Mouse (Mus musculus): Measurements from ENCODE around the gene Arhgef10l. TPM values are rescaled to one million over a fixed set of nuclear protein-coding genes. Genes with fewer than 3 reads are reported as not detected.

The Arhgef10l gene
- polyA plus RNA-seq, 2 experiments, result 2.4 to 2.5 TPM

DNA sequence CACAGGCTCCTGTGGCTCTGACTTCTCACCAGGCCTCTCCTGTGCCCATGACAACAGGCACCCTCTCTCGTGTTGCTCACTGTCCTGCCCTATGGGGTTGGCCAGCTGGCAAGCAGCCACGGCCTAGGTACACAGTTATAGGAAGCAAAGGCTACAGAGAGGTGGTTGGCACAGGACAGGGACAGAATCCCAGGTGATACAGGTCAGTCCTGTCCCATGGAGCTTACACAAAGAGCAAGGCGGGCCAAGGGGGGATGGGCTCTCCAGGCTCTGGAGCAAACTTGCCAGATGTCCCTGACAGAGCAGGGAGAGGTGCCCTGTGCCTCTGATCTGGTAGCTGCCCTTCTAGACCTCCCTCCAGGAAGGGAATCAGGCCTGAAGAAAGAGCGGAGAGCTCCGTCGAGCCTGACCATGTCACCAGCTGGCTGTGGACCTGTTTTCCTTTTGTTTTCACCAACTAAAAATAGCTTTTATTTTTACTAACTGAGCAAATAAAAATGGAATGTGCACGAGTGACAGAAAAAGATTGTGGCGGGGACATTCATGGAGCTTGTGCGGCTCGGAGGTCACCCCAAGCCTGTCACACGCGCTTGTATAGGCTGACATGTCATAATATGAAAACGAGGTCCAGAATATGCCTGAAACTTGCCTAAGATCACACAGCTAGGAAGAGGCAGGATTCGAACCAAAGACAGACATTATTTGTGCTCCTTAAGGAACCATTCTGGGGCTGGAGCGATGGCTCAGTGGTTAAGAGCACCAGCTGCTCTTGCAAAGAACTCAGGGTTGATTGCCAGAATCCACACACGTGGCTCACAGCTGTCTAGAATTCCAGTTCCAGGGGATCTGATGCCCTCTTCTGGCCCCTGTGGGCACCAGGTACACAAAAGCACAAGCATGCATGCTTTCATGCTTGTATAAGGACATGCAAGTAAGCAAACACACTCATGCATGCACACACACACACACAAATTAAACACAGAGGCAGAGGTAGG, 48.1 kb downstream of the Arhgef10l start:
- Histone ChIP-seq H3K4me3 (ENCODE audit: insufficient read depth in 1 of 2, low read depth in 2 of 2, low read length in 2 of 2) (no peak overlapping the region), H3K9me3 (ENCODE audit: control insufficient read depth, low read length) (no peaks in the 10 kb centered on the region), H3K27ac (no peak overlapping the region), H3K36me3 (replicated peaks; ENCODE audit: control insufficient read depth, insufficient read depth, low read depth) (no peaks in the 10 kb centered on the region), H3K4me2 (ENCODE audit: low read depth) (no peak overlapping the region), H3K27me3 (ENCODE audit: control insufficient read depth, insufficient read depth, low read length) (no peaks in the 10 kb centered on the region), H3K4me1 (replicated peaks; ENCODE audit: control insufficient read depth in 2 of 2, insufficient read depth in 2 of 2, low read length in 1 of 2) (peaks cover 0 to 9% of the 10 kb centered on the region in 2 experiments; a peak in 1 of 4 replicates), H3K9ac (replicated peaks) (no peak overlapping the region)
- DNase-seq (ENCODE audit: low read depth in 3 of 3, low spot score in 3 of 3) (no peak), ATAC-seq (ENCODE audit: insufficient read depth) (peak; percentile 34; the same call in 1 of the 2 replicates)
- 62% methylated on average over 16 of the region's 16 CpGs for WGBS (ENCODE audit: insufficient replicate concordance)
- peak; percentile 29; the same call in 1 of the 2 replicates for TF ChIP-seq CTCF (IDR thresholded peaks at IDR 0.05; ENCODE audit: low read depth)
- no peak for TF ChIP-seq EP300 (IDR thresholded peaks at IDR 0.05; ENCODE audit: low read depth)

GRCm38 (mm10) chr4:140616894-140617293, 48.9 kb downstream of the Arhgef10l start:
- DNase-seq (ENCODE audit: low read depth in 3 of 3, low spot score in 3 of 3), result no peak
- peak; percentile 22; the same call in 1 of the 2 replicates for ATAC-seq (ENCODE audit: insufficient read depth)
- Histone ChIP-seq H3K27me3 (ENCODE audit: control insufficient read depth, insufficient read depth, low read length) (no peaks in the 10 kb centered on the region), H3K4me2 (ENCODE audit: low read depth) (no peak overlapping the region), H3K9me3 (ENCODE audit: control insufficient read depth, low read length) (no peaks in the 10 kb centered on the region), H3K9ac (replicated peaks) (no peak overlapping the region), H3K36me3 (replicated peaks; ENCODE audit: control insufficient read depth, insufficient read depth, low read depth) (no peaks in the 10 kb centered on the region), H3K4me1 (replicated peaks; ENCODE audit: control insufficient read depth in 2 of 2, insufficient read depth in 2 of 2, low read length in 1 of 2) (peaks cover 0 to 8% of the 10 kb centered on the region in 2 experiments; a peak in 1 of 4 replicates), H3K27ac (no peak overlapping the region), H3K4me3 (ENCODE audit: insufficient read depth in 1 of 2, low read depth in 2 of 2, low read length in 2 of 2) (no peak overlapping the region)
- TF ChIP-seq CTCF (IDR thresholded peaks at IDR 0.05; ENCODE audit: low read depth) (no peak), EP300 (IDR thresholded peaks at IDR 0.05; ENCODE audit: low read depth) (no peak)
- WGBS (ENCODE audit: insufficient replicate concordance), result 73% methylated on average over 11 of the region's 11 CpGs

- H3K4me1 ChIP-seq (replicated peaks; ENCODE audit: control insufficient read depth in 2 of 2, insufficient read depth in 2 of 2, low read length in 1 of 2), result peaks cover 0 to 8% of the 10 kb centered on the region in 2 experiments; a peak in 1 of 4 replicates
- no peak overlapping the region for H3K27ac ChIP-seq
- H3K4me2 ChIP-seq (ENCODE audit: low read depth), result no peak overlapping the region
- no peak overlapping the region for H3K9ac ChIP-seq (replicated peaks)
- H3K9me3 ChIP-seq (ENCODE audit: control insufficient read depth, low read length), result no peaks in the 10 kb centered on the region
- DNase-seq (ENCODE audit: low read depth in 3 of 3, low spot score in 3 of 3) (no peak), ATAC-seq (ENCODE audit: insufficient read depth) (no peak)
- no peaks in the 10 kb centered on the region for H3K27me3 ChIP-seq (ENCODE audit: control insufficient read depth, insufficient read depth, low read length)
- H3K36me3 ChIP-seq (replicated peaks; ENCODE audit: control insufficient read depth, insufficient read depth, low read depth), result no peaks in the 10 kb centered on the region
- 53% methylated on average over 7 of the region's 7 CpGs for WGBS (ENCODE audit: insufficient replicate concordance)
- no peak for TF ChIP-seq CTCF (IDR thresholded peaks at IDR 0.05; ENCODE audit: low read depth)
- no peak for TF ChIP-seq EP300 (IDR thresholded peaks at IDR 0.05; ENCODE audit: low read depth)
- H3K4me3 ChIP-seq (ENCODE audit: insufficient read depth in 1 of 2, low read depth in 2 of 2, low read length in 2 of 2), result no peak overlapping the region
Observed at GRCm38 (mm10) chr4:140616196-140616595, 49.6 kb downstream of the Arhgef10l start.

GRCm38 (mm10) chr4:140615771-140616170, 50.0 kb downstream of the Arhgef10l start:
- H3K4me2 ChIP-seq (ENCODE audit: low read depth), result no peak overlapping the region
- H3K9ac ChIP-seq (replicated peaks), result no peak overlapping the region
- H3K27ac ChIP-seq, result no peak overlapping the region
- TF ChIP-seq EP300 (IDR thresholded peaks at IDR 0.05; ENCODE audit: low read depth), result no peak
- no peak for TF ChIP-seq CTCF (IDR thresholded peaks at IDR 0.05; ENCODE audit: low read depth)
- no peaks in the 10 kb centered on the region for H3K27me3 ChIP-seq (ENCODE audit: control insufficient read depth, insufficient read depth, low read length)
- WGBS (ENCODE audit: insufficient replicate concordance), result 40% methylated on average over 7 of the region's 7 CpGs
- H3K4me1 ChIP-seq (replicated peaks; ENCODE audit: control insufficient read depth in 2 of 2, insufficient read depth in 2 of 2, low read length in 1 of 2), result peaks cover 0 to 8% of the 10 kb centered on the region in 2 experiments; a peak in 1 of 4 replicates
- H3K9me3 ChIP-seq (ENCODE audit: control insufficient read depth, low read length), result no peaks in the 10 kb centered on the region
- no peak for ATAC-seq (ENCODE audit: insufficient read depth)
- DNase-seq (ENCODE audit: low read depth in 3 of 3, low spot score in 3 of 3), result no peak
- H3K36me3 ChIP-seq (replicated peaks; ENCODE audit: control insufficient read depth, insufficient read depth, low read depth), result no peaks in the 10 kb centered on the region
- H3K4me3 ChIP-seq (ENCODE audit: insufficient read depth in 1 of 2, low read depth in 2 of 2, low read length in 2 of 2), result no peak overlapping the region

DNA sequence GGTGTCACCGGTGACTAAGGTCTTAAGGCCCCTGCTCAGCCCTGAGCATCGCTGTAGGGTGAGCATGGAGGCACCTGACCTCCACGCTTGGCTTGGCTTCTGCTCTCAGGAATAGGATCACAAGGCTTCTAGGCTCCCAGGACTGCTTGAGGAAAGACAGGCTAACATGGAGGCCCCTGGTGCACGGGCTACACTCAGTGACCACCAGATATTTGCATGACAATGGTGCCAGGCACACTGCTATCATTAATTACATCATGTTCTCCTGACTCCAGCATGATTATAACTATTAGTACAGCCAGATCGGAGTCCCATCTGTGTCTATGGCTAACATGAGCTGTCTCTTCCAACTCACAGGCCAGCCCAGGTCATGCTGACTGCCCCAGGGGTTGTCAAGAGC, 51.3 kb downstream of the Arhgef10l start:
- H3K4me2 ChIP-seq (ENCODE audit: low read depth), result no peak overlapping the region
- no peak overlapping the region for H3K4me3 ChIP-seq (ENCODE audit: insufficient read depth in 1 of 2, low read depth in 2 of 2, low read length in 2 of 2)
- no peaks in the 10 kb centered on the region for H3K27me3 ChIP-seq (ENCODE audit: control insufficient read depth, insufficient read depth, low read length)
- no peak overlapping the region for H3K9ac ChIP-seq (replicated peaks)
- H3K4me1 ChIP-seq (replicated peaks; ENCODE audit: control insufficient read depth in 2 of 2, insufficient read depth in 2 of 2, low read length in 1 of 2), result peaks cover 0 to 8% of the 10 kb centered on the region in 2 experiments; a peak in 1 of 4 replicates
- H3K27ac ChIP-seq, result no peak overlapping the region
- no peak for TF ChIP-seq CTCF (IDR thresholded peaks at IDR 0.05; ENCODE audit: low read depth)
- TF ChIP-seq EP300 (IDR thresholded peaks at IDR 0.05; ENCODE audit: low read depth), result no peak
- 73% methylated on average over 5 of the region's 5 CpGs for WGBS (ENCODE audit: insufficient replicate concordance)
- no peaks in the 10 kb centered on the region for H3K9me3 ChIP-seq (ENCODE audit: control insufficient read depth, low read length)
- no peaks in the 10 kb centered on the region for H3K36me3 ChIP-seq (replicated peaks; ENCODE audit: control insufficient read depth, insufficient read depth, low read depth)
- DNase-seq (ENCODE audit: low read depth in 3 of 3, low spot score in 3 of 3), result no peak
- ATAC-seq (ENCODE audit: insufficient read depth), result no peak

Data from liver, embryonic 14.5 days (tissue).